Mouse (Mus musculus): ENCODE data around the gene Asxl2. TPM values are rescaled to one million over a fixed set of nuclear protein-coding genes. Genes with fewer than 3 reads are reported as not detected.

Gene Asxl2
- polyA plus RNA-seq, 1 experiment from 2014 or later, result 9.6 TPM

GRCm38 (mm10) chr12:3537616-3538015 lies 111.0 kb downstream of the Asxl2 start:
- TF ChIP-seq CTCF (IDR thresholded peaks at IDR 0.05; ENCODE audit: low read depth), result no peak
- Histone ChIP-seq H3K4me2 (ENCODE audit: low read length) (no peak overlapping the region), H3K4me3 (replicated peaks; ENCODE audit: low read depth, low read length) (no peak overlapping the region), H3K27ac (no peak overlapping the region), H3K9me3 (replicated peaks; ENCODE audit: low read length) (no peaks in the 10 kb centered on the region), H3K9ac (ENCODE audit: low read depth, low read length) (no peak overlapping the region), H3K4me1 (replicated peaks; ENCODE audit: insufficient read depth, low read length) (no peaks in the 10 kb centered on the region), H3K36me3 (ENCODE audit: insufficient read depth, low read length) (no peaks in the 10 kb centered on the region), H3K27me3 (ENCODE audit: insufficient read depth, low read length) (no peaks in the 10 kb centered on the region)
- 28% methylated on average over 3 of the region's 3 CpGs for WGBS
- ATAC-seq (replicated peaks; ENCODE audit: low FRiP score, low read depth) (peak; percentile 49; the same call in 1 of the 2 replicates), DNase-seq (ENCODE audit: low spot score) (peak; percentile 40)

DNA sequence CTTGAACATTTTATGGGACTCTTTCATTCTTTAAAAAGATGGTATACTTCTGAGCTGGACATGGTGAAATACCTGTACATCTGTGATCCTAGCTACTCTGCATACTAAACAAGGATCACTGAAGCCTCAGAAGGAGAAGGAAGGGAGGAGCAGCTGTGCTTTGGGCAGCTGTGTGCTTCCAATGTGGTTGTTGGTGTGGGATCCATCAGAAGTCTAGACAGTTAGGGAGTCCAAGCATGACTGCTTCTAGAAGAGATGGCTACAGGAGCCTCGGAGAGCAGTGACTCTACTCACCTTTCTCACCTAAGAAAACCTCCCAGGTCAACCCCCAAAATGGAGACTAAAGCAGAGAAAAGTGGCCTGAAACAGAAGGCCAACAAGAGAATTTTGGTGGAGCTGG lies 111.4 kb downstream of the Asxl2 start:
- ATAC-seq (replicated peaks; ENCODE audit: low FRiP score, low read depth) (no peak), DNase-seq (ENCODE audit: low spot score) (no peak)
- Histone ChIP-seq H3K4me2 (ENCODE audit: low read length) (no peak overlapping the region), H3K9ac (ENCODE audit: low read depth, low read length) (no peak overlapping the region), H3K36me3 (ENCODE audit: insufficient read depth, low read length) (no peaks in the 10 kb centered on the region), H3K9me3 (replicated peaks; ENCODE audit: low read length) (no peaks in the 10 kb centered on the region), H3K4me3 (replicated peaks; ENCODE audit: low read depth, low read length) (no peak overlapping the region), H3K27ac (peak overlapping the region; percentile 31; the same call in 1 of the 2 replicates), H3K4me1 (replicated peaks; ENCODE audit: insufficient read depth, low read length) (no peaks in the 10 kb centered on the region), H3K27me3 (ENCODE audit: insufficient read depth, low read length) (no peaks in the 10 kb centered on the region)
- WGBS, result 25% methylated on average over 1 of the region's 1 CpGs
- TF ChIP-seq CTCF (IDR thresholded peaks at IDR 0.05; ENCODE audit: low read depth), result no peak

DNA sequence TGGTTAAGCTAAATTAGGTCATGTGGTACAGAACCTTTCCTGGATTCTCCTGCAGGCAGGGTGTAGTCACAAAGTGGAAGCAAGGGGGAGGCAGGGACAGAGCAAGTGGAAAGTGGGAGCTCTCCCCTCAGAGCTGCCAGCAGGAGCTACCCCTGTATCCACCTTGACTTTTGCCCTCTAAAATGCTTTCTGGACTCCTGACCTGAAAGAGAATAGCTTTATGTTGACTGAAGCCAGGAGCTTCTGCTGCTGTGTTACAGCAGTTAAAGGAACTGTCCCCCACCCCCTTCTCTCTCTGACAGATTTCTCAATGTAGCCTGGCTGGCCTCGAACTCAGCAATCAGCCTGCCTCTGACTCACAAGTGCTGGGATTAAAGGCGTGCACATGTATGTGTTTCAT lies 112.9 kb downstream of the Asxl2 start:
- ATAC-seq (replicated peaks; ENCODE audit: low FRiP score, low read depth), result no peak

DNA sequence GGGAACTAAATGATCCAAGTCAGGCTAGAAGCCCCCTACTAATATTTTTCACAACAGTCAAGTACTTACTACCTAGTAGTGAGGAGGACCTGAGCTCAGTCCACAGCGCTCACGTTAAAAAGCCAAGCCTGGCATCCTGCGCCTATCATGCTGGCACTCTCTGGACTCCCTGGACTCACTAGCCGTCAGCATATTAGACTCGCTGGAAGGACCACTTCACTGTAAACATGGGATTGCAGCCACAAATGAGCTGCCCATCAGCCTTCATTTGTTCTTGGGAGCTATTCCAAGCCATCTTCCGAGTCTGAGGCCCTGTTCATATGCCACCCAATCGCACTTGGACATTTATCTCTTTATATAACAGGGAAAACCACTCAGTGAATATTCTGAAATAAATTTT lies 114.2 kb downstream of the Asxl2 start:
- TF ChIP-seq CTCF (IDR thresholded peaks at IDR 0.05; ENCODE audit: low read depth), result no peak
- H3K4me1 ChIP-seq (replicated peaks; ENCODE audit: insufficient read depth, low read length), result no peaks in the 10 kb centered on the region
- H3K27me3 ChIP-seq (ENCODE audit: insufficient read depth, low read length), result no peaks in the 10 kb centered on the region
- no peak overlapping the region for H3K4me3 ChIP-seq (replicated peaks; ENCODE audit: low read depth, low read length)
- H3K9ac ChIP-seq (ENCODE audit: low read depth, low read length), result no peak overlapping the region
- no peaks in the 10 kb centered on the region for H3K9me3 ChIP-seq (replicated peaks; ENCODE audit: low read length)
- no peak for ATAC-seq (replicated peaks; ENCODE audit: low FRiP score, low read depth)
- H3K36me3 ChIP-seq (ENCODE audit: insufficient read depth, low read length), result no peaks in the 10 kb centered on the region
- H3K27ac ChIP-seq, result no peak overlapping the region
- WGBS, result 92% methylated on average over 7 of the region's 7 CpGs
- no peak for DNase-seq (ENCODE audit: low spot score)
- no peak overlapping the region for H3K4me2 ChIP-seq (ENCODE audit: low read length)

More for the DNA sequence above, 112.9 kb downstream of the Asxl2 start:
- no peak overlapping the region for H3K4me3 ChIP-seq (replicated peaks; ENCODE audit: low read depth, low read length)
- H3K9me3 ChIP-seq (replicated peaks; ENCODE audit: low read length), result no peaks in the 10 kb centered on the region
- no peaks in the 10 kb centered on the region for H3K27me3 ChIP-seq (ENCODE audit: insufficient read depth, low read length)
- no peak overlapping the region for H3K4me2 ChIP-seq (ENCODE audit: low read length)
- no peak overlapping the region for H3K9ac ChIP-seq (ENCODE audit: low read depth, low read length)
- no peaks in the 10 kb centered on the region for H3K4me1 ChIP-seq (replicated peaks; ENCODE audit: insufficient read depth, low read length)
- no peaks in the 10 kb centered on the region for H3K36me3 ChIP-seq (ENCODE audit: insufficient read depth, low read length)
- no peak for DNase-seq (ENCODE audit: low spot score)
- no peak for TF ChIP-seq CTCF (IDR thresholded peaks at IDR 0.05; ENCODE audit: low read depth)
- no peak overlapping the region for H3K27ac ChIP-seq
- 64% methylated on average over 2 of the region's 2 CpGs for WGBS

GRCm38 (mm10) chr12:3545451-3545850 lies 118.8 kb downstream of the Asxl2 start:
- Histone ChIP-seq H3K9ac (ENCODE audit: low read depth, low read length) (no peak overlapping the region), H3K4me2 (ENCODE audit: low read length) (no peak overlapping the region), H3K4me1 (replicated peaks; ENCODE audit: insufficient read depth, low read length) (no peaks in the 10 kb centered on the region), H3K27ac (no peak overlapping the region), H3K9me3 (replicated peaks; ENCODE audit: low read length) (no peaks in the 10 kb centered on the region), H3K27me3 (ENCODE audit: insufficient read depth, low read length) (no peaks in the 10 kb centered on the region), H3K4me3 (replicated peaks; ENCODE audit: low read depth, low read length) (no peak overlapping the region), H3K36me3 (ENCODE audit: insufficient read depth, low read length) (no peaks in the 10 kb centered on the region)
- ATAC-seq (replicated peaks; ENCODE audit: low FRiP score, low read depth) (no peak), DNase-seq (ENCODE audit: low spot score) (no peak)
- 83% methylated on average over 3 of the region's 3 CpGs for WGBS
- TF ChIP-seq CTCF (IDR thresholded peaks at IDR 0.05; ENCODE audit: low read depth), result no peak

- Histone ChIP-seq H3K4me2 (ENCODE audit: low read length) (no peak overlapping the region), H3K9me3 (replicated peaks; ENCODE audit: low read length) (no peaks in the 10 kb centered on the region), H3K9ac (ENCODE audit: low read depth, low read length) (no peak overlapping the region), H3K4me1 (replicated peaks; ENCODE audit: insufficient read depth, low read length) (no peaks in the 10 kb centered on the region), H3K36me3 (ENCODE audit: insufficient read depth, low read length) (no peaks in the 10 kb centered on the region), H3K27ac (no peak overlapping the region), H3K4me3 (replicated peaks; ENCODE audit: low read depth, low read length) (no peak overlapping the region), H3K27me3 (ENCODE audit: insufficient read depth, low read length) (no peaks in the 10 kb centered on the region)
- DNase-seq (ENCODE audit: low spot score) (no peak), ATAC-seq (replicated peaks; ENCODE audit: low FRiP score, low read depth) (no peak)
- 50% methylated on average over 4 of the region's 4 CpGs for WGBS
- no peak for TF ChIP-seq CTCF (IDR thresholded peaks at IDR 0.05; ENCODE audit: low read depth)
Measured at GRCm38 (mm10) chr12:3546121-3546658, 119.5 kb downstream of the Asxl2 start.

- no peak for TF ChIP-seq CTCF (IDR thresholded peaks at IDR 0.05; ENCODE audit: low read depth)
- DNase-seq (ENCODE audit: low spot score), result no peak
- ATAC-seq (replicated peaks; ENCODE audit: low FRiP score, low read depth), result no peak
- WGBS, result 43% methylated on average over 6 of the region's 6 CpGs
- Histone ChIP-seq H3K9ac (ENCODE audit: low read depth, low read length) (no peak overlapping the region), H3K27me3 (ENCODE audit: insufficient read depth, low read length) (no peaks in the 10 kb centered on the region), H3K4me2 (ENCODE audit: low read length) (no peak overlapping the region), H3K36me3 (ENCODE audit: insufficient read depth, low read length) (no peaks in the 10 kb centered on the region), H3K9me3 (replicated peaks; ENCODE audit: low read length) (no peaks in the 10 kb centered on the region), H3K27ac (no peak overlapping the region), H3K4me1 (replicated peaks; ENCODE audit: insufficient read depth, low read length) (no peaks in the 10 kb centered on the region), H3K4me3 (replicated peaks; ENCODE audit: low read depth, low read length) (no peak overlapping the region)
Measured at GRCm38 (mm10) chr12:3546781-3547180, 120.1 kb downstream of the Asxl2 start.

All from kidney, postnatal 0 days (tissue).